Mouse (Mus musculus) forebrain, embryonic 11.5 days (tissue): ENCODE data around the gene Itgbl1. TPM values are rescaled to one million over a fixed set of nuclear protein-coding genes. Genes with fewer than 3 reads are reported as not detected.
A peak's percentile ranks its signal among the peaks of the same experiment; 100 is the strongest.

Source experiments
- ATAC-seq: fragments of 200-750 bp; cut with Nextera tagmentation; replicated peaks from 2 replicates; pipeline ENCODE4 v1.8.0; 2017; ENCODE audit warnings: moderate TSS enrichment; ENCODE audit not compliant: low FRiP score
- DNase-seq: peaks from one replicate; pipeline ENCODE4 v3.0.0-alpha.2; 2017; ENCODE audit warnings: low spot score
- H3K27ac ChIP-seq: fragments of 300-500 bp; sonication (generic); 2 replicates; pipeline ENCODE4 v1.5.1; 2014; ENCODE audit warnings: low read depth, low read length
- H3K27me3 ChIP-seq: fragments of 300-500 bp; sonication (generic); 2 replicates; pipeline ENCODE4 v1.6.1; 2014; ENCODE audit warnings: mild to moderate bottlenecking, low read length, mixed read lengths; ENCODE audit not compliant: control insufficient read depth, insufficient read depth
- H3K36me3 ChIP-seq: fragments of 300-500 bp; sonication (generic); 2 replicates; pipeline ENCODE4 v1.6.1; 2014; ENCODE audit warnings: mild to moderate bottlenecking, low read length, moderate library complexity, mixed read lengths; ENCODE audit not compliant: control insufficient read depth, insufficient read depth
- H3K4me1 ChIP-seq: fragments of 300-500 bp; sonication (generic); replicated peaks from 2 replicates; pipeline ENCODE4 v1.6.1; 2014; ENCODE audit warnings: low read length, mixed read lengths; ENCODE audit not compliant: control insufficient read depth, insufficient read depth
- H3K4me2 ChIP-seq: fragments of 300-500 bp; sonication (generic); 2 replicates; pipeline ENCODE4 v1.6.1; 2014; ENCODE audit warnings: low read depth, mild to moderate bottlenecking, low read length, moderate library complexity, mixed read lengths; ENCODE audit not compliant: severe bottlenecking
- H3K4me3 ChIP-seq: fragments of 300-500 bp; sonication (generic); 2 replicates; pipeline ENCODE4 v1.5.1; 2014; ENCODE audit warnings: low read depth, low read length
- H3K9ac ChIP-seq: fragments of 300-500 bp; sonication (generic); 2 replicates; pipeline ENCODE4 v1.6.1; 2014; ENCODE audit warnings: low read length
- H3K9me3 ChIP-seq: fragments of 300-500 bp; sonication (generic); 2 replicates; pipeline ENCODE4 v1.6.1; 2016; ENCODE audit warnings: low read length, mixed read lengths; ENCODE audit not compliant: control insufficient read depth
- WGBS: fragments of 180-500 bp; shearing (Covaris S2); extraction: QIAGEN DNeasy Blood & Tissue Kit; methylation state at CpG from one replicate; pipeline ENCODE4 v1.1.7; 2014; 5-methylcytosine and 5-hydroxymethylcytosine counted together
- polyA plus RNA-seq: library from polyadenylated mRNA; unstranded; fragments of >200 nt; fragmentation: Nextera tagmentation; extraction: Ambion mirVana; gene quantifications from 2 replicates; pipeline ENCODE4 v1.2.1, GENCODE M21; 2014

Gene Itgbl1
- 0.45 and 1.3 TPM in 2 replicates for polyA plus RNA-seq

- Histone ChIP-seq H3K9me3 (no peaks in the 10 kb centered on the region), H3K9ac (no peak within 1 kb of the TSS), H3K36me3 (no peaks in the 10 kb centered on the region), H3K4me1 (no peaks in the 10 kb centered on the region; the same call in 1 of the 2 replicates), H3K27ac (no peak within 1 kb of the TSS), H3K27me3 (no peaks in the 10 kb centered on the region), H3K4me2 (no peak within 1 kb of the TSS), H3K4me3 (no peak within 1 kb of the TSS)
- WGBS = 37% methylated on average over 7 of the region's 7 CpGs
- no peak for ATAC-seq
- peak; percentile 57 for DNase-seq
Measured at GRCm38 (mm10) chr14:123659921-123660385, at the start of gene Itgbl1. Itgbl1 (plus strand) TSS chr14:123659971.

- ATAC-seq (no peak), DNase-seq (no peak)
Measured at GRCm38 (mm10) chr14:123622969-123623368, 36.8 kb upstream of the Itgbl1 start.

GRCm38 (mm10) chr14:123626501-123627179, 33.1 kb upstream of the Itgbl1 start, which contains the start of gene Nalcn:
Nalcn (minus strand) TSS chr14:123627144.
- peak within 1 kb of the TSS; percentile 50 for H3K4me3 ChIP-seq
- H3K27ac ChIP-seq = no peak within 1 kb of the TSS; the same call in 1 of the 2 replicates
- ATAC-seq = peak; percentile 90
- H3K9ac ChIP-seq = peak within 1 kb of the TSS; percentile 77
- peak within 1 kb of the TSS; percentile 78 for H3K4me2 ChIP-seq
- no peaks in the 10 kb centered on the region for H3K36me3 ChIP-seq
- peak; percentile 78 for DNase-seq
- peaks cover 2% of the 10 kb centered on the region; the same call in 1 of the 2 replicates for H3K4me1 ChIP-seq
- no peaks in the 10 kb centered on the region for H3K9me3 ChIP-seq
- no peaks in the 10 kb centered on the region for H3K27me3 ChIP-seq
- under 1% methylated on average over 45 of the region's 47 CpGs for WGBS

More at GRCm38 (mm10) chr14:123622969-123623368, 36.8 kb upstream of the Itgbl1 start:
- Histone ChIP-seq H3K27me3 (no peaks in the 10 kb centered on the region), H3K4me1 (peaks cover 2% of the 10 kb centered on the region; the same call in 1 of the 2 replicates), H3K9me3 (no peaks in the 10 kb centered on the region), H3K4me2 (no peak overlapping the region), H3K36me3 (no peaks in the 10 kb centered on the region), H3K9ac (no peak overlapping the region), H3K27ac (no peak overlapping the region), H3K4me3 (no peak overlapping the region)
- WGBS = 11% methylated on average over 1 of the region's 1 CpGs

- Histone ChIP-seq H3K9ac (peak overlapping the region; percentile 77), H3K4me1 (peaks cover 2% of the 10 kb centered on the region; the same call in 1 of the 2 replicates), H3K27me3 (no peaks in the 10 kb centered on the region), H3K4me2 (peak overlapping the region; percentile 78), H3K4me3 (peak overlapping the region; percentile 50), H3K36me3 (no peaks in the 10 kb centered on the region), H3K27ac (no peak overlapping the region), H3K9me3 (no peaks in the 10 kb centered on the region)
- ATAC-seq = peak; percentile 8; the same call in 1 of the 2 replicates
- WGBS = 51% methylated on average over 3 of the region's 3 CpGs
- no peak for DNase-seq
Measured at GRCm38 (mm10) chr14:123627180-123627562, 32.6 kb upstream of the Itgbl1 start.

- Histone ChIP-seq H3K27me3 (no peaks in the 10 kb centered on the region), H3K9me3 (no peaks in the 10 kb centered on the region), H3K27ac (no peak overlapping the region), H3K9ac (no peak overlapping the region), H3K36me3 (no peaks in the 10 kb centered on the region), H3K4me2 (no peak overlapping the region), H3K4me1 (no peaks in the 10 kb centered on the region; the same call in 1 of the 2 replicates), H3K4me3 (no peak overlapping the region)
- DNase-seq (peak; percentile 83), ATAC-seq (peak; percentile 93)
- WGBS = 22% methylated on average over 20 of the region's 20 CpGs
Measured at GRCm38 (mm10) chr14:123661091-123661491, 1.3 kb downstream of the Itgbl1 start.

GRCm38 (mm10) chr14:123662386-123662785, 2.6 kb downstream of the Itgbl1 start:
- H3K27ac ChIP-seq = no peak overlapping the region
- no peak overlapping the region for H3K4me3 ChIP-seq
- H3K4me1 ChIP-seq = no peaks in the 10 kb centered on the region; the same call in 1 of the 2 replicates
- ATAC-seq (no peak), DNase-seq (no peak)
- no peak overlapping the region for H3K9ac ChIP-seq
- no peaks in the 10 kb centered on the region for H3K36me3 ChIP-seq
- no peak overlapping the region for H3K4me2 ChIP-seq
- 65% methylated on average over 1 of the region's 1 CpGs for WGBS
- H3K27me3 ChIP-seq = no peaks in the 10 kb centered on the region
- no peaks in the 10 kb centered on the region for H3K9me3 ChIP-seq

- H3K27me3 ChIP-seq = no peaks in the 10 kb centered on the region
- no peak overlapping the region for H3K9ac ChIP-seq
- H3K4me1 ChIP-seq = no peaks in the 10 kb centered on the region; the same call in 1 of the 2 replicates
- no peak overlapping the region for H3K4me2 ChIP-seq
- DNase-seq (no peak), ATAC-seq (no peak)
- H3K27ac ChIP-seq = no peak overlapping the region
- no peak overlapping the region for H3K4me3 ChIP-seq
- no peaks in the 10 kb centered on the region for H3K36me3 ChIP-seq
- H3K9me3 ChIP-seq = no peaks in the 10 kb centered on the region
Measured at GRCm38 (mm10) chr14:123663206-123663605, 3.4 kb downstream of the Itgbl1 start.

- ATAC-seq (no peak), DNase-seq (no peak)
- no peak overlapping the region for H3K27ac ChIP-seq
- H3K36me3 ChIP-seq = no peaks in the 10 kb centered on the region
- H3K27me3 ChIP-seq = no peaks in the 10 kb centered on the region
- no peaks in the 10 kb centered on the region; the same call in 1 of the 2 replicates for H3K4me1 ChIP-seq
- no peak overlapping the region for H3K4me3 ChIP-seq
- H3K9me3 ChIP-seq = no peaks in the 10 kb centered on the region
- H3K4me2 ChIP-seq = no peak overlapping the region
- H3K9ac ChIP-seq = no peak overlapping the region
Measured at GRCm38 (mm10) chr14:123664451-123664850, 4.7 kb downstream of the Itgbl1 start.
